Comparison of ENCODE assay signal across 19 mouse cellular contexts in the genomic region with DNA sequence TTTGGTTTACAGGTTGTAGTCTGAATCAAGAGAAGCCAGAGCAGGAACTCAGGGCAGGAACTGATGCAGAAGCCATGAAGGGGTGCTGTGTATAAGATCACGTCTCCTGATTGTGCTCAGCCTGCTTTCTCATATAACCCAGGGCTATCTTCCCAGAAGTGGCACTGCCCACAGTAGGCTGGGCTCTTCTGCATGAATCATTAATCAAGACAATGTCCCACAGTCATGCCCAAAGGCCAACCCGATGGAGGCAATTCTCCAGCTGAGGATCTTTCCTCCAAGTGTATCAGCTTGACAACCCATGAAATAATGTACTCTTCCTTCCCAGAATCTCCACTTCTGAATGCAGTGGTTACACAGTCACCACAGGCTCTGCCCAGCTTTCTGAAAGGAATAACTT. TPM values are rescaled to one million over a fixed set of nuclear protein-coding genes. Genes with fewer than 3 reads are reported as not detected.
"Had no signal": no experiment of that assay in that cellular context is flagged by ENCODE, and none has a peak within 500 bp of the region (broad histone marks: within the 10 kb centered on the region; RNA-seq: fewer than 3 reads in every experiment).

No protein-coding gene starts in this region.

- H3K36me3 ChIP-seq: limb, embryonic 12.5 days; liver, embryonic 15.5 days; midbrain, embryonic 13.5 days; neural tube, embryonic 15.5 days had no signal

- H3K4me2 ChIP-seq: limb, embryonic 12.5 days; liver, embryonic 11.5 days; liver, embryonic 15.5 days; midbrain, embryonic 13.5 days; neural tube, embryonic 15.5 days had no signal

- DNase-seq: lung, adult 2 months; lung, postnatal 36 days; right cerebral cortex, adult 18-20 months; thymus, postnatal 4 days had no signal

- H3K4me3 ChIP-seq: layer of hippocampus, adult 2 months; limb, embryonic 12.5 days; liver, embryonic 15.5 days; midbrain, embryonic 13.5 days; myocyte; neural tube, embryonic 15.5 days had no signal

- H3K9me3 ChIP-seq: liver, embryonic 15.5 days; midbrain, embryonic 13.5 days had no signal

- H3K27me3 ChIP-seq: limb, embryonic 12.5 days; liver, embryonic 15.5 days; midbrain, embryonic 13.5 days; neural tube, embryonic 15.5 days had no signal

- H3K4me1 ChIP-seq: limb, embryonic 12.5 days; liver, embryonic 15.5 days; midbrain, embryonic 13.5 days; neural tube, embryonic 15.5 days had no signal

- H3K9ac ChIP-seq: limb, embryonic 12.5 days; liver, embryonic 15.5 days; midbrain, embryonic 13.5 days; neural tube, embryonic 15.5 days had no signal

- H3K27ac ChIP-seq: kidney, postnatal 0 days; layer of hippocampus, adult 2 months; limb, embryonic 12.5 days; liver, embryonic 15.5 days; midbrain, embryonic 13.5 days; neural tube, embryonic 15.5 days; stomach, postnatal 0 days had no signal

- ATAC-seq: lung, postnatal 0 days; midbrain, embryonic 13.5 days had no signal

RNA-seq across cellular contexts. Expression of a gene that starts 24.4 kb away (rescaled TPM):
- total RNA-seq: layer of hippocampus, adult 2 months; layer of hippocampus, postnatal 10 days; left cerebral cortex, postnatal 36 days; megakaryocyte progenitor cell, adult 5-6 weeks; midbrain, postnatal 0 days had no signal
- polyA plus RNA-seq: limb, embryonic 12.5 days; lung, postnatal 0 days; midbrain, embryonic 13.5 days; midbrain, postnatal 0 days; myocyte; neural tube, embryonic 11.5 days; neural tube, embryonic 15.5 days had no signal
